Mouse (Mus musculus) liver, embryonic 15.5 days (tissue): ENCODE data around the gene Cog8. TPM values are rescaled to one million over a fixed set of nuclear protein-coding genes. Genes with fewer than 3 reads are reported as not detected.
"Not testable (repeated sequence)": the region's sequence is repeated elsewhere in the genome, so short reads cannot be mapped to it uniquely, and the experiment has no call there.

ENCODE experiments used
- ATAC-seq: fragments of 200-750 bp; cut with Nextera tagmentation; 2 replicates; pipeline ENCODE4 v1.8.0; 2017; ENCODE audit warnings: moderate number of reproducible peaks, mild to moderate bottlenecking, moderate library complexity; ENCODE audit not compliant: insufficient read depth
- H3K27ac ChIP-seq: fragments of 300-500 bp; sonication (generic); replicated peaks from 2 replicates; pipeline ENCODE4 v1.5.1; 2015; ENCODE audit warnings: mild to moderate bottlenecking, inconsistent platforms
- H3K27me3 ChIP-seq: fragments of 300-500 bp; sonication (generic); 2 replicates; pipeline ENCODE4 v1.6.1; 2015; ENCODE audit warnings: mild to moderate bottlenecking, inconsistent platforms
- H3K36me3 ChIP-seq: fragments of 300-500 bp; sonication (generic); replicated peaks from 2 replicates; pipeline ENCODE4 v1.6.1; 2015; ENCODE audit warnings: moderate library complexity, mild to moderate bottlenecking, inconsistent platforms
- H3K4me1 ChIP-seq: fragments of 300-500 bp; sonication (generic); replicated peaks from 2 replicates; pipeline ENCODE4 v1.6.1; 2015; ENCODE audit warnings: inconsistent platforms
- H3K4me2 ChIP-seq: fragments of 300-500 bp; sonication (generic); 2 replicates; pipeline ENCODE4 v1.6.1; 2015; ENCODE audit warnings: moderate library complexity, mild to moderate bottlenecking, inconsistent platforms
- H3K4me3 ChIP-seq: fragments of 300-500 bp; sonication (generic); replicated peaks from 2 replicates; pipeline ENCODE4 v1.5.1; 2015; ENCODE audit warnings: mild to moderate bottlenecking, inconsistent platforms
- H3K9ac ChIP-seq: fragments of 300-500 bp; sonication (generic); 2 replicates; pipeline ENCODE4 v1.6.1; 2015; ENCODE audit warnings: moderate library complexity, mild to moderate bottlenecking, inconsistent platforms
- H3K9me3 ChIP-seq: fragments of 300-500 bp; sonication (generic); replicated peaks from 2 replicates; pipeline ENCODE4 v1.6.1; 2016; ENCODE audit warnings: inconsistent platforms
- WGBS: fragments of 180-500 bp; shearing (Covaris S2); methylation state at CpG from one replicate; pipeline ENCODE4 v1.1.7; 2015; ENCODE audit warnings: mixed read lengths; ENCODE audit not compliant: insufficient replicate concordance; 5-methylcytosine and 5-hydroxymethylcytosine counted together
- polyA plus RNA-seq: library from polyadenylated mRNA; unstranded; fragments of >200 nt; fragmentation: Nextera tagmentation; extraction: Ambion mirVana; gene quantifications from 2 replicates; pipeline ENCODE4 v1.2.1, GENCODE M21; 2015

Gene Cog8
- polyA plus RNA-seq, 1 experiment from 2014 or later = 17.9 TPM

- Histone ChIP-seq H3K4me1 (peaks cover 22% of the 10 kb centered on the region), H3K9me3 (no peaks in the 10 kb centered on the region), H3K4me2 (no peak overlapping the region), H3K4me3 (no peak overlapping the region), H3K27me3 (no peaks in the 10 kb centered on the region), H3K36me3 (peaks cover 38% of the 10 kb centered on the region), H3K9ac (no peak overlapping the region), H3K27ac (no peak overlapping the region)
- WGBS = 76% methylated on average over 8 of the region's 8 CpGs
- ATAC-seq = no peak
Observed at GRCm38 (mm10) chr8:107036626-107037025, 19.9 kb downstream of the Cog8 start.

GRCm38 (mm10) chr8:107035641-107036040, 20.8 kb downstream of the Cog8 start:
- Histone ChIP-seq H3K27ac (no peak overlapping the region), H3K36me3 (peaks cover 28% of the 10 kb centered on the region), H3K4me1 (peaks cover 27% of the 10 kb centered on the region), H3K27me3 (no peaks in the 10 kb centered on the region), H3K9ac (no peak overlapping the region), H3K4me2 (no peak overlapping the region), H3K4me3 (no peak overlapping the region), H3K9me3 (no peaks in the 10 kb centered on the region)
- ATAC-seq = no peak
- 77% methylated on average over 3 of the region's 3 CpGs for WGBS

GRCm38 (mm10) chr8:107033609-107034008, 22.9 kb downstream of the Cog8 start:
- not testable (repeated sequence) for H3K4me2 ChIP-seq, H3K4me3 ChIP-seq, H3K27ac ChIP-seq, H3K36me3 ChIP-seq, H3K9me3 ChIP-seq, H3K9ac ChIP-seq, H3K27me3 ChIP-seq, ATAC-seq
- peaks cover 36% of the 10 kb centered on the region for H3K4me1 ChIP-seq
- 83% methylated on average over 2 of the region's 2 CpGs for WGBS

GRCm38 (mm10) chr8:107031577-107032090, 24.9 kb downstream of the Cog8 start:
- no peak; the same call in 1 of the 2 replicates for ATAC-seq
- H3K36me3 ChIP-seq = no peaks in the 10 kb centered on the region; the same call in 1 of the 2 replicates
- peak overlapping the region; percentile 90 for H3K4me3 ChIP-seq
- no peaks in the 10 kb centered on the region for H3K9me3 ChIP-seq
- peaks cover 36% of the 10 kb centered on the region for H3K4me1 ChIP-seq
- H3K4me2 ChIP-seq = peak overlapping the region; percentile 95
- under 1% methylated on average over 40 of the region's 40 CpGs for WGBS
- peak overlapping the region; percentile 87 for H3K27ac ChIP-seq
- peak overlapping the region; percentile 97 for H3K9ac ChIP-seq
- no peaks in the 10 kb centered on the region for H3K27me3 ChIP-seq

- H3K4me1 ChIP-seq = peaks cover 36% of the 10 kb centered on the region
Observed at GRCm38 (mm10) chr8:107030650-107031576, 25.6 kb downstream of the Cog8 start, which contains the start of gene Vps4a. Vps4a (plus strand) TSS chr8:107031222.

GRCm38 (mm10) chr8:107030058-107030457, 26.4 kb downstream of the Cog8 start:
- no peaks in the 10 kb centered on the region for H3K9me3 ChIP-seq
- H3K36me3 ChIP-seq = no peaks in the 10 kb centered on the region
- H3K4me2 ChIP-seq = no peak overlapping the region
- no peak overlapping the region; the same call in 1 of the 2 replicates for H3K27ac ChIP-seq
- WGBS = 48% methylated on average over 5 of the region's 5 CpGs
- no peaks in the 10 kb centered on the region for H3K27me3 ChIP-seq
- ATAC-seq = no peak
- no peak overlapping the region for H3K9ac ChIP-seq
- peaks cover 32% of the 10 kb centered on the region for H3K4me1 ChIP-seq
- H3K4me3 ChIP-seq = no peak overlapping the region

More at GRCm38 (mm10) chr8:107030650-107031576, 25.6 kb downstream of the Cog8 start, which contains the start of gene Vps4a:
- no peaks in the 10 kb centered on the region for H3K27me3 ChIP-seq
- peak within 1 kb of the TSS; percentile 90 for H3K4me3 ChIP-seq
- H3K27ac ChIP-seq = peak within 1 kb of the TSS; percentile 87
- WGBS = 4% methylated on average over 66 of the region's 66 CpGs
- H3K36me3 ChIP-seq = no peaks in the 10 kb centered on the region
- no peaks in the 10 kb centered on the region for H3K9me3 ChIP-seq
- ATAC-seq = peak; percentile 97
- H3K4me2 ChIP-seq = peak within 1 kb of the TSS; percentile 95
- H3K9ac ChIP-seq = peak within 1 kb of the TSS; percentile 97

GRCm38 (mm10) chr8:107029310-107029709, 27.2 kb downstream of the Cog8 start:
- no peak overlapping the region for H3K9ac ChIP-seq
- ATAC-seq = no peak

GRCm38 (mm10) chr8:107023479-107023878, 33.0 kb downstream of the Cog8 start:
- Histone ChIP-seq H3K27me3 (no peaks in the 10 kb centered on the region), H3K4me3 (no peak overlapping the region), H3K36me3 (no peaks in the 10 kb centered on the region), H3K9me3 (no peaks in the 10 kb centered on the region), H3K4me2 (no peak overlapping the region), H3K27ac (no peak overlapping the region), H3K4me1 (no peaks in the 10 kb centered on the region; the same call in 1 of the 2 replicates), H3K9ac (no peak overlapping the region)
- ATAC-seq = no peak
- WGBS = 79% methylated on average over 8 of the region's 8 CpGs

More at GRCm38 (mm10) chr8:107029310-107029709, 27.2 kb downstream of the Cog8 start:
- Histone ChIP-seq H3K9me3 (no peaks in the 10 kb centered on the region), H3K27me3 (no peaks in the 10 kb centered on the region), H3K4me2 (no peak overlapping the region), H3K4me1 (peaks cover 32% of the 10 kb centered on the region), H3K27ac (no peak overlapping the region), H3K4me3 (no peak overlapping the region), H3K36me3 (no peaks in the 10 kb centered on the region)
- WGBS = 74% methylated on average over 3 of the region's 3 CpGs

GRCm38 (mm10) chr8:107014915-107015314, 41.6 kb downstream of the Cog8 start:
- Histone ChIP-seq H3K4me2 (no peak overlapping the region), H3K27ac (no peak overlapping the region), H3K27me3 (no peaks in the 10 kb centered on the region), H3K9ac (no peak overlapping the region), H3K9me3 (no peaks in the 10 kb centered on the region), H3K4me3 (no peak overlapping the region), H3K4me1 (no peaks in the 10 kb centered on the region), H3K36me3 (no peaks in the 10 kb centered on the region)
- WGBS = 58% methylated on average over 1 of the region's 1 CpGs
- ATAC-seq = no peak

GRCm38 (mm10) chr8:107012666-107013065, 43.8 kb downstream of the Cog8 start:
- no peak overlapping the region for H3K4me3 ChIP-seq
- 66% methylated on average over 2 of the region's 2 CpGs for WGBS
- no peak overlapping the region for H3K27ac ChIP-seq
- no peaks in the 10 kb centered on the region for H3K27me3 ChIP-seq
- H3K4me1 ChIP-seq = no peaks in the 10 kb centered on the region
- no peak overlapping the region for H3K9ac ChIP-seq
- ATAC-seq = no peak
- H3K4me2 ChIP-seq = no peak overlapping the region
- no peaks in the 10 kb centered on the region for H3K9me3 ChIP-seq
- no peaks in the 10 kb centered on the region for H3K36me3 ChIP-seq

GRCm38 (mm10) chr8:107007795-107008194, 48.7 kb downstream of the Cog8 start:
- WGBS = 58% methylated on average over 3 of the region's 3 CpGs
- H3K4me2 ChIP-seq = no peak overlapping the region

More at GRCm38 (mm10) chr8:107007795-107008194, 48.7 kb downstream of the Cog8 start:
- no peaks in the 10 kb centered on the region for H3K9me3 ChIP-seq
- no peaks in the 10 kb centered on the region for H3K27me3 ChIP-seq
- no peaks in the 10 kb centered on the region for H3K36me3 ChIP-seq
- H3K9ac ChIP-seq = no peak overlapping the region
- no peak for ATAC-seq
- no peak overlapping the region for H3K4me3 ChIP-seq
- 0 out of 2 replicates have a peak, but pooled peaks cover 3% of the 10 kb centered on the region for H3K4me1 ChIP-seq
- H3K27ac ChIP-seq = no peak overlapping the region
